Mouse (Mus musculus): ENCODE results near the gene Adcyap1. TPM values are rescaled to one million over a fixed set of nuclear protein-coding genes. Genes with fewer than 3 reads are reported as not detected.

The Adcyap1 gene
- 1.1 TPM for polyA plus RNA-seq (2014; fragmentation: Illumina TruSeq; extraction: RNeasy Lipid Tissue Mini Kit (QIAGEN cat#74804); ENCODE audit: low read depth, low replicate concordance)

DNA sequence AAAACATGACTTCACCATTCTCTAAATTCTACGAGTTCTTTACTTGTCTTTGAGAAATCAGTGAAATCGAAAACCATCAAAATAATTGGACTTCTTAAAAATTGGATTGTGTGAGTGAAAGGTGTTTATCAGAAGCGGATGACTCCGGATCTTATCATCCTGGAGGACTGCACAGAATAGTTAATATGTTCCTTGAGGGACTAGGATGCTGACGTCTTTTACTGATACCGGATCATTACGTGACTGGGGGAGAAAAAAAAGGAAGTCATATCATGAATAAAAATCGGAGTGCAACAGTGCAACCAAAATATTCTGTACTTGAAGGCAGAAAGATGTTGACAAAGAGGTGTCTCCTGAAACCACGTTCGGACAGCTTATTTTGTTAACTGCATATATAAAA, at the start of gene Adcyap1:
Gene Adcyap1 (plus strand): TSS at position 301 of the 400 bp plus-strand sequence.

Data from sigmoid colon, adult 10 weeks (tissue).